Mouse (Mus musculus): ENCODE results near the gene Tpx2.

DNA sequence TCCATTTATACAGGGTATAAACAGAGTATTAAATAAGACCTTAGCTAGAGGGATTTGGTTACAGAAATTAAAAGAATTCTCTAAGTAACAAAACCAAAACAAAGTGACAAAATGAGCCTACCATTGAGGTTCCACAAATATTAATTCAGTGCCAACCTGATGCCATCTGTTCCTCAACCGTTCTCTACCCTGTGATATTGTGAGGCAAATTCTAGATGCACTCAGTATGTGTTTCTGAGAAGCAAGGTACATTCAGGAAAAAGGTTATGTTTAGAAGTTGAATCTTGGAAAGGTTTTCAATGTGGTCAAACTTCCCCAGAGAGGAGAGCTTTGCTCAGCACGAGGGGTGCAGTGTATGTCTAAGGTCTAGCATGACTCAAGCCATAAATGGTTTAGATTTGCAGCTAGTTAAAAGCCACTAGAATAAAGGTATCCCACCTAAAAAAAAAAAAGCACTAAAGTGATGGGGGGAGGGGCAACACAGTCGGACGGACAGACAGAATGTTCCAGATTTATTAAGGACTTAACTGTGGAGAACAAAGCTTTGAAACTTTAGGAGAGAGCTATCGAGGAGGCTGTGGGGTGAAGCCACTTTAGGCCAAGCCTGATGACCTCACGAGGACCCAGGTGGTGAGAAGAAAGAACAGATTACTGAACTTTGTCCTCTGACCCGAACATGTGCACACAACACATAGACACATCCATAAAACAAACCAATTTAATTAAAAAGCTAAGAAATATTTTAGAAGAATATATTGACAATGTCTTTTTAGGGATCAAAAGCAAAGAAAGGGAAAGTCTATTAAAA, 47.6 kb upstream of the Tpx2 start:
- TF ChIP-seq POLR2AphosphoS5 (IDR thresholded peaks at IDR 0.05; ENCODE audit: insufficient replicate concordance, low read depth, low read length) (no peak), GATA1 (IDR thresholded peaks at IDR 0.05; ENCODE audit: borderline replicate concordance, low read length) (no peak), CTCF (IDR thresholded peaks at IDR 0.05; ENCODE audit: low read depth, low read length) (no peak), TAL1 (conservative IDR thresholded peaks at IDR 0.05; ENCODE audit: low read depth, low read length) (no peak), GATA2 (IDR thresholded peaks at IDR 0.05; ENCODE audit: borderline replicate concordance, low read depth, low read length) (no peak)
